Mouse (Mus musculus): ENCODE results near the gene Suclg2. TPM values are rescaled to one million over a fixed set of nuclear protein-coding genes. Genes with fewer than 3 reads are reported as not detected.

Gene Suclg2
- total RNA-seq, 2 experiments from 2014 or later = 13.3 to 16.5 TPM

DNA sequence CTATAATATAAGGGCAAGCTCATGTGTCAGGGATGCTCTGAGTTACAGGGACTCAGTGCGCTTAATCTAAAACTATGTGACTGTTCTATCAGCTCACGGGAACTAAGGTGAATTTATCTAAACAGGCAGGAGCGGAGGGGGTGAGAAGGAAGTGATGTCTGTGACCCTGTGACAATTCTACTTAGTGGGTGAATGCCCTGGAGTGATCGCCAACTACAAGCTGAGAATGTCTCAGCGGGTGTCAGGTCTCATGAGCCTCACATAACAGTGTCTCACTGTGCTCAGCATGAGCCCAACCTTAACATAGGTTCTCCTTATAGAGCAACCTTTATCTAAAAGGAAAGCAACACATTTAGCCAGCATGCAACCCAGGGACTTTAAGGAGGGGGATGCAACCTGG is 219.0 kb downstream of the Suclg2 start:
- TF ChIP-seq CTCF (conservative IDR thresholded peaks at IDR 0.05) = no peak
- no peak overlapping the region for H3K4me3 ChIP-seq
- DNase-seq (ENCODE audit: low spot score in 2 of 2) = no peak
- no peak overlapping the region for H3K27ac ChIP-seq

DNA sequence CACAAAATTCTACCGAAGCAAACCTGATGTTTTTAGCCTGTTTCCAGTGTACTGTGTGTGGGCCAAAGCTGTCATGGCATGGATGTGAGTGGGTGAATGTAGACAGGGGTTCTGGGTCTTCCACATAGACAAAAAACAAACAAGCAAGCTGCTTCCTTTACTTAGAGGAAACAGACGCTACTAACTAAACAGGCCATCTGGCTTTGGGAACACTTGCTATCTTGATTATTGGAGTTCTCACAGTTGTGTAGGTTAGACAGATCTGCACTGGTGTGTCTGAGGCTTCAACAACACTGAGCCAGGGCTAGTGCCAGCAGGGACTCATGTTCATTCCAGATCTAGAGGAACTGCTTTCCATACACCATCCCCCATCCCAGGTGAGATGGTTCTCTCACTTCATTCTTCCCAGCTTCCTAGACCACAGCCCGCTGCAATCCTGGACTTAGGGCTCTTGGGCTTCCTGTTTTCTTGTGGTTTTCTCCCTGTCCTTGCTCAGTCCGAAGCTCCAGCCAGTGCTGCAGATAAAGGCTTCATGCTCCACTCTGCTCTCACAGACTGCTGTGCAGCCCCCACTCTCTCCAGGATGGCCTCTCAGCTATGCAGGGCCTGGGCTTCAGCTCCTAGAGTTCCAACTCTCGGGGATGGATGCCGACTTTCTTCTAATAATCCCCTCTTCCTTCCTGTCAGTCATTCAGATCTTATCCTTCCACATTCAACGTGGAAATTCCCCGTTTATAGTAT is 226.2 kb downstream of the Suclg2 start:
- peak in 1 of 2 experiments; percentile 15 for DNase-seq (ENCODE audit: low spot score in 2 of 2)
- Histone ChIP-seq H3K27ac (no peak overlapping the region), H3K4me3 (no peak overlapping the region)
- TF ChIP-seq CTCF (conservative IDR thresholded peaks at IDR 0.05) = no peak

GRCm38 (mm10) chr6:95491043-95491442 is 227.6 kb downstream of the Suclg2 start:
- no peak for DNase-seq (ENCODE audit: low spot score in 2 of 2)
- Histone ChIP-seq H3K27ac (no peak overlapping the region), H3K4me3 (no peak overlapping the region)
- no peak for TF ChIP-seq CTCF (conservative IDR thresholded peaks at IDR 0.05)

DNA sequence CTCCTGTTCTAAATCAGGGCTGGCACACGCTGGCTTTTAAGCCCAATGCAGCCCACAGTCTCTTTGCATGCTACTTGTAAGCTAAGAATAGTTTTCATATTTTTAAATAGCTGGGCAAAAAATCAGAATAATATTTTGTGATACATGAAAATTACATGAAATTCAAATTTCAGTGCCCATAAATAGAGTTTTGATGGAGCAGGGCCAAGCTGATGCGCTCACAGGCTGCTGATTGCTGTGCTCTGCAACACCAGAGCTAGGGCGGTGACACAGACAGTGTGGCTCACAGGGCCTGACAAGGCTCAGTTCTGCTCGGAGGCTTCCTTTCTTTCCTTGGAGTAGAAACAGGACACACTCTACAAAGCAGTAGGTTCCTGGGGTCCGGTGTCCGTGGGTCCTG is 232.8 kb downstream of the Suclg2 start:
- DNase-seq (ENCODE audit: low spot score in 2 of 2) = peak in 1 of 2 experiments; percentile 45
- no peak for TF ChIP-seq CTCF (conservative IDR thresholded peaks at IDR 0.05)
- Histone ChIP-seq H3K27ac (no peak overlapping the region), H3K4me3 (no peak overlapping the region)

DNA sequence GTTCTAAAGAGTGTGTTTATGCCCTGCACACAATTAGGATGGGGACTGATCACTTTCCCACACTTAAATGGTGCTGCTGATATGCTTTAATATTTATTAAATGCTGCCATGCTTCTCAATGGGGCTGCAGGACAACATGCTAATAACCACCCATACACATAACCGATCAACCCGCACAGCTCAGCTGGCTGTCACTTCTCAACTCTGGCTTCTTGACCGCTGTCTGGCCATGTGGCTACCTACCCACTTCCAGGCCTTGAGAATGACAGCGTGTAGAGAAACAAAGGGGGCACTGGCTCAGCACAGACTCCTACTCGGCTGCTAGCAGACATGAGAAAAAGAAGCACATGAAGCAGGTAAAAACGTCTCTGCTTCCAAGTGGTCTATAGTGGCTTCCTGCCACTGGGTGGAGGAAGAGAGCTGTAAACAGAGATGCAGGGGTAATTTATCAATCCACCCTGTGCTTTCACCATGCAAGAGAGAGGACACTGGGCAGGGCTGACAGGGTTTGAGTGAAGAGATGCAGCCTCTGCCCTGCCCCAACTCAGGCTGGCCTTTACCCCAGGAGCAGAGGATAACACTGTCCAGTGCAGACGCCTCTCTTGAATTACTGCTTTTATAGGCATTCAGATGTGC is 234.3 kb downstream of the Suclg2 start:
- H3K4me3 ChIP-seq = no peak overlapping the region
- DNase-seq (ENCODE audit: low spot score in 2 of 2) = peak; percentile 58 to 69
- TF ChIP-seq CTCF (conservative IDR thresholded peaks at IDR 0.05) = peak; percentile 94
- no peak overlapping the region for H3K27ac ChIP-seq

GRCm38 (mm10) chr6:95483686-95484085 is 234.9 kb downstream of the Suclg2 start:
- no peak overlapping the region for H3K27ac ChIP-seq
- no peak for TF ChIP-seq CTCF (conservative IDR thresholded peaks at IDR 0.05)
- no peak overlapping the region for H3K4me3 ChIP-seq
- DNase-seq (ENCODE audit: low spot score in 2 of 2) = no peak

DNA sequence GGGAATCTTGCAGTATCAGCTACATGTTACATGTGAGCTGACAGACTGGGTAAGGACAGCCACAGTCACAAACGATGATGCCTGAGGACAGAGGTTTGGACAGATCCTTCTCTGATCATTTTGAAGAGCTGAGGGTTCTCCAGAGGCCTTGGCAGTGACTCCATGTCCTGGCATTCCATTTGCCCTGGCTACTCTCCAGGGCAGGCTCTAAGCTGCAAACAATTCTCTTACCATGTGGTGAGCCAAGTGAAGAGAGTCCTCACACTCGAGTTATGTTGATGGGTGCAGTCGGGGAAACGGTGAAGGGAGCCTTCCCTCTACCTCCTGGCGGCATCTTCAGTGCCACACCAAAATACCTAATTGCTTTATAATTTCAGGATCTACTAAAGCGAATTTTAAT is 235.5 kb downstream of the Suclg2 start:
- no peak overlapping the region for H3K4me3 ChIP-seq
- H3K27ac ChIP-seq = no peak overlapping the region
- DNase-seq (ENCODE audit: low spot score in 2 of 2) = no peak
- TF ChIP-seq CTCF (conservative IDR thresholded peaks at IDR 0.05) = no peak

DNA sequence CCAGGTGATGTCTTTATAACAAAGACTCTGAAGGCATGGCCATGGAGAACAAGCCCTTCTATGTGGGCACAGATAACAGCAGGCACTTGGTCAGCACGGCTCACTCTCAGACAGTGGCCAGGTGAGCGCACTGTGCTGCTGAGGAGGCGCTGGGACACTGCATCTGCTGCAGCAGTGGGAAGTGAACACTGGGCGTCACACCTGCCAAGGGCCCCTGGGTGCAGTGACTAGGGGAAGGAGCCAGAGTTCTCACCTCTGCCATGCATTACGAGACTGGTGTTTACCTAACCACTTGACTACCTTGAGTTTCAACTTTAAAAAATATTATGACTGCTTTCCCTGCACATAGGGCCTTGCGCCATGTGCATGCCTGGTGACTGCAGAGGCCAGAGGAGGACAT is 238.8 kb downstream of the Suclg2 start:
- no peak for TF ChIP-seq CTCF (conservative IDR thresholded peaks at IDR 0.05)

DNA sequence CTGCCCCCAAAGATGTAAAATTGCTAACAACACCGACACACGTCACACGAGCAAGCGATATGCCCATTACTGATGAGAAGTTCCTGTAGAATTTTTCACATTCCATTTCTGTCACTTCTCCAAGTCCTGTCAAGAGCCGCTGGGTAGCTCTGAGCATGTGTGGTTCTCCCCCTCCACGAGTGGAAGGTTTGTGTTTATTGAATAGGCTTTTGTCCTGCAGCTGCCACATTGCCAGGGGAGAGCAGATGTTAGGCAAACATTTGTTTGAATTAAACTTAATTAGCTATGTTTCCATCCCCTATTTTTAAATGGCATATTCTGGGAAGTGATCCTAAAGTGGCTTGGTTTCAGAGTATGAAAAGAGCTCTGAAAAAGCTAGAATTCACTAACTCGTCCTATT is 249.1 kb downstream of the Suclg2 start:
- no peak overlapping the region for H3K27ac ChIP-seq
- no peak for TF ChIP-seq CTCF (conservative IDR thresholded peaks at IDR 0.05)
- peak in 1 of 2 experiments; percentile 22 for DNase-seq (ENCODE audit: low spot score in 2 of 2)
- H3K4me3 ChIP-seq = no peak overlapping the region

More for the DNA sequence above, 238.8 kb downstream of the Suclg2 start:
- no peak overlapping the region for H3K27ac ChIP-seq
- no peak overlapping the region for H3K4me3 ChIP-seq
- no peak for DNase-seq (ENCODE audit: low spot score in 2 of 2)

- DNase-seq (ENCODE audit: low spot score in 2 of 2) = no peak
- no peak overlapping the region for H3K27ac ChIP-seq
- no peak for TF ChIP-seq CTCF (conservative IDR thresholded peaks at IDR 0.05)
- no peak overlapping the region for H3K4me3 ChIP-seq
These were observed 253.3 kb downstream of the Suclg2 start for GRCm38 (mm10) chr6:95465322-95465721.

DNA sequence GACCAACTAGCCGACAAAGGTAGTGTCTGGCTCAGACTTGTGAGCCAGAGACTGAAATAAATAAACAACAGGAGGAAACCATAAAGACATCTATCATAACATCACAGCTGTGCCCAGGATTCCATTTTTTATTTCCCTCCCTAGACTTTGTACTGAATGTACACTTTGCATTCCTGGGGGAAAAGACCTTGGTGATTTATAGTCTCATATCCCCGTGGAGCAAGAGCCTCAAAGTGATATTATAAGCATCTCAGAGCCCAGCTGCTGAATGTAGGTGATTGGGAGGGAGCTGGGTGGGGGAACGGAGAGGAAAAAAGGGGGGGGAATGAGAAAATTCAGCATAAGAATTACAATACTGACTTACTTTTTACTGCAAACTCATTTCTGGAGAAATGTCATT is 259.2 kb downstream of the Suclg2 start:
- TF ChIP-seq CTCF (conservative IDR thresholded peaks at IDR 0.05) = no peak
- Histone ChIP-seq H3K4me3 (no peak overlapping the region), H3K27ac (no peak overlapping the region)
- no peak for DNase-seq (ENCODE audit: low spot score in 2 of 2)

DNA sequence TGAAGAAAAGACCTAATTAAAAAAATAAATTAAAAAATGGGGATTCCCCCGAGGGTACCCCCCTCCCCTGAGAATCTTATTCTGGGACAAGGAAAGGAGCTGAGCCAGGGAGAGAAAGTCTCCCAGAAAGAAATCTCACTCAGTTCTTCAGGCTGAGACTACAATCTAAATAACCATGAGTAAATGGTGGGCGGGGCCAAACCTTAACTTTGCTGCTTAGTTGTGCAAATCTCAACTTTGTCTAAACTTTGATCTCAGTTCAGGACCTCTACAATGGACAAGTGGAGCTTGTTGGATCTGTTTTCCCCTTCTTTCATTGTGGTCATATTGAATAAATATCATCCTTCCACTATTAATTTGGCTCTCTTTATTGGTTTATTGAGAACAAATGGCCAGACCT is 272.4 kb downstream of the Suclg2 start:
- no peak for DNase-seq (ENCODE audit: low spot score in 2 of 2)
- no peak for TF ChIP-seq CTCF (conservative IDR thresholded peaks at IDR 0.05)
- Histone ChIP-seq H3K27ac (no peak overlapping the region), H3K4me3 (no peak overlapping the region)

- TF ChIP-seq CTCF (conservative IDR thresholded peaks at IDR 0.05) = no peak
- no peak overlapping the region for H3K27ac ChIP-seq
- no peak overlapping the region for H3K4me3 ChIP-seq
- DNase-seq (ENCODE audit: low spot score in 2 of 2) = no peak
These were observed 273.6 kb downstream of the Suclg2 start for GRCm38 (mm10) chr6:95445036-95445435.

Measured in layer of hippocampus, adult 2 months (tissue).